Mouse (Mus musculus): ENCODE data around the gene Arpc4. TPM values are rescaled to one million over a fixed set of nuclear protein-coding genes. Genes with fewer than 3 reads are reported as not detected.
A peak's percentile ranks its signal among the peaks of the same experiment; 100 is the strongest.

Arpc4 gene
- polyA plus RNA-seq, 1 experiment from 2014 or later = 202 TPM

GRCm38 (mm10) chr6:113366639-113367038 is 11.3 kb upstream of the Arpc4 start:
- Histone ChIP-seq H3K36me3 (replicated peaks) (peaks cover 47% of the 10 kb centered on the region), H3K4me3 (replicated peaks) (no peak overlapping the region), H3K4me2 (no peak overlapping the region), H3K27ac (replicated peaks) (no peak overlapping the region), H3K9ac (no peak overlapping the region), H3K27me3 (no peaks in the 10 kb centered on the region), H3K4me1 (replicated peaks) (no peaks in the 10 kb centered on the region), H3K9me3 (replicated peaks) (no peaks in the 10 kb centered on the region)
- no peak for ATAC-seq (ENCODE audit: insufficient read depth)
- 87% methylated on average over 6 of the region's 6 CpGs for WGBS (ENCODE audit: insufficient replicate concordance)

GRCm38 (mm10) chr6:113367574-113367973 is 10.3 kb upstream of the Arpc4 start:
- no peak for ATAC-seq (ENCODE audit: insufficient read depth)
- H3K27ac ChIP-seq (replicated peaks) = no peak overlapping the region
- peaks cover 57% of the 10 kb centered on the region for H3K36me3 ChIP-seq (replicated peaks)
- H3K9ac ChIP-seq = no peak overlapping the region
- no peaks in the 10 kb centered on the region for H3K9me3 ChIP-seq (replicated peaks)
- peaks cover 3% of the 10 kb centered on the region for H3K4me1 ChIP-seq (replicated peaks)
- WGBS (ENCODE audit: insufficient replicate concordance) = 98% methylated on average over 1 of the region's 1 CpGs
- H3K4me2 ChIP-seq = no peak overlapping the region
- H3K4me3 ChIP-seq (replicated peaks) = no peak overlapping the region
- no peaks in the 10 kb centered on the region for H3K27me3 ChIP-seq

GRCm38 (mm10) chr6:113368124-113368523 is 9.8 kb upstream of the Arpc4 start:
- no peak for ATAC-seq (ENCODE audit: insufficient read depth)
- Histone ChIP-seq H3K27me3 (no peaks in the 10 kb centered on the region), H3K4me2 (no peak overlapping the region), H3K4me3 (replicated peaks) (no peak overlapping the region), H3K9ac (no peak overlapping the region), H3K27ac (replicated peaks) (no peak overlapping the region), H3K4me1 (replicated peaks) (peaks cover 9% of the 10 kb centered on the region), H3K9me3 (replicated peaks) (no peaks in the 10 kb centered on the region), H3K36me3 (replicated peaks) (peaks cover 62% of the 10 kb centered on the region)
- 84% methylated on average over 7 of the region's 7 CpGs for WGBS (ENCODE audit: insufficient replicate concordance)

- Histone ChIP-seq H3K9ac (no peak overlapping the region), H3K27me3 (no peaks in the 10 kb centered on the region), H3K4me3 (replicated peaks) (no peak overlapping the region), H3K4me1 (replicated peaks) (peaks cover 13% of the 10 kb centered on the region), H3K4me2 (no peak overlapping the region), H3K36me3 (replicated peaks) (peaks cover 67% of the 10 kb centered on the region), H3K27ac (replicated peaks) (no peak overlapping the region), H3K9me3 (replicated peaks) (no peaks in the 10 kb centered on the region)
- 80% methylated on average over 5 of the region's 5 CpGs for WGBS (ENCODE audit: insufficient replicate concordance)
- no peak for ATAC-seq (ENCODE audit: insufficient read depth)
Measured at GRCm38 (mm10) chr6:113368577-113368976, 9.3 kb upstream of the Arpc4 start.

GRCm38 (mm10) chr6:113370194-113370929 is 7.6 kb upstream of the Arpc4 start:
- no peak overlapping the region for H3K4me2 ChIP-seq
- H3K4me1 ChIP-seq (replicated peaks) = peaks cover 27% of the 10 kb centered on the region
- H3K36me3 ChIP-seq (replicated peaks) = peaks cover 80% of the 10 kb centered on the region
- no peaks in the 10 kb centered on the region for H3K9me3 ChIP-seq (replicated peaks)
- no peak for ATAC-seq (ENCODE audit: insufficient read depth)
- no peaks in the 10 kb centered on the region for H3K27me3 ChIP-seq
- H3K9ac ChIP-seq = no peak overlapping the region
- 82% methylated on average over 20 of the region's 20 CpGs for WGBS (ENCODE audit: insufficient replicate concordance)
- H3K4me3 ChIP-seq (replicated peaks) = no peak overlapping the region
- H3K27ac ChIP-seq (replicated peaks) = no peak overlapping the region

GRCm38 (mm10) chr6:113373491-113373890 is 4.4 kb upstream of the Arpc4 start:
- Histone ChIP-seq H3K27me3 (no peaks in the 10 kb centered on the region), H3K4me1 (replicated peaks) (peaks cover 41% of the 10 kb centered on the region), H3K9me3 (replicated peaks) (no peaks in the 10 kb centered on the region), H3K9ac (0 out of 2 replicates have a peak overlapping the region, but pooled peaks have one; percentile 10), H3K36me3 (replicated peaks) (peaks cover 69% of the 10 kb centered on the region), H3K27ac (replicated peaks) (peak overlapping the region; percentile 73), H3K4me3 (replicated peaks) (no peak overlapping the region; the same call in 1 of the 2 replicates), H3K4me2 (peak overlapping the region; percentile 35)
- ATAC-seq (ENCODE audit: insufficient read depth) = no peak
- 35% methylated on average over 4 of the region's 4 CpGs for WGBS (ENCODE audit: insufficient replicate concordance)

- Histone ChIP-seq H3K9ac (peak overlapping the region; percentile 85), H3K4me1 (replicated peaks) (peaks cover 69% of the 10 kb centered on the region), H3K36me3 (replicated peaks) (peaks cover 53% of the 10 kb centered on the region), H3K27ac (replicated peaks) (peak overlapping the region; percentile 97), H3K4me3 (replicated peaks) (peak overlapping the region; percentile 89), H3K9me3 (replicated peaks) (no peaks in the 10 kb centered on the region), H3K27me3 (no peaks in the 10 kb centered on the region), H3K4me2 (peak overlapping the region; percentile 82)
- 3% methylated on average over 7 of the region's 7 CpGs for WGBS (ENCODE audit: insufficient replicate concordance)
- ATAC-seq (ENCODE audit: insufficient read depth) = no peak
Measured at GRCm38 (mm10) chr6:113377172-113377495, 781 bp upstream of the Arpc4 start.

- WGBS (ENCODE audit: insufficient replicate concordance) = 13% methylated on average over 6 of the region's 6 CpGs
- Histone ChIP-seq H3K27ac (replicated peaks) (peak overlapping the region; percentile 7), H3K4me2 (peak overlapping the region; percentile 82), H3K36me3 (replicated peaks) (peaks cover 57% of the 10 kb centered on the region), H3K9ac (peak overlapping the region; percentile 85), H3K9me3 (replicated peaks) (no peaks in the 10 kb centered on the region), H3K4me1 (replicated peaks) (peaks cover 50% of the 10 kb centered on the region), H3K27me3 (no peaks in the 10 kb centered on the region), H3K4me3 (replicated peaks) (peak overlapping the region; percentile 89)
- no peak for ATAC-seq (ENCODE audit: insufficient read depth)
Measured at GRCm38 (mm10) chr6:113379246-113379645, 1.3 kb downstream of the Arpc4 start.

- 87% methylated on average over 11 of the region's 11 CpGs for WGBS (ENCODE audit: insufficient replicate concordance)
- Histone ChIP-seq H3K4me1 (replicated peaks) (peaks cover 41% of the 10 kb centered on the region), H3K9ac (no peak overlapping the region), H3K4me2 (peak overlapping the region; percentile 82), H3K4me3 (replicated peaks) (peak overlapping the region; percentile 11; the same call in 1 of the 2 replicates), H3K36me3 (replicated peaks) (peaks cover 57% of the 10 kb centered on the region), H3K9me3 (replicated peaks) (no peaks in the 10 kb centered on the region), H3K27ac (replicated peaks) (no peak overlapping the region), H3K27me3 (no peaks in the 10 kb centered on the region)
- ATAC-seq (ENCODE audit: insufficient read depth) = no peak
Measured at GRCm38 (mm10) chr6:113380480-113380879, 2.6 kb downstream of the Arpc4 start.

- Histone ChIP-seq H3K27ac (replicated peaks) (no peak overlapping the region), H3K9me3 (replicated peaks) (no peaks in the 10 kb centered on the region), H3K4me2 (no peak overlapping the region), H3K4me1 (replicated peaks) (peaks cover 19% of the 10 kb centered on the region), H3K9ac (no peak overlapping the region), H3K36me3 (replicated peaks) (peaks cover 91% of the 10 kb centered on the region), H3K4me3 (replicated peaks) (no peak overlapping the region), H3K27me3 (no peaks in the 10 kb centered on the region)
- ATAC-seq (ENCODE audit: insufficient read depth) = no peak
- 83% methylated on average over 8 of the region's 8 CpGs for WGBS (ENCODE audit: insufficient replicate concordance)
Measured at GRCm38 (mm10) chr6:113384351-113384927, 6.5 kb downstream of the Arpc4 start.

- H3K36me3 ChIP-seq (replicated peaks) = peaks cover 98% of the 10 kb centered on the region
- H3K9ac ChIP-seq = no peak overlapping the region
- no peak overlapping the region for H3K4me3 ChIP-seq (replicated peaks)
- no peaks in the 10 kb centered on the region for H3K27me3 ChIP-seq
- 67% methylated on average over 11 of the region's 11 CpGs for whole genome bisulfite sequencing (ENCODE audit: insufficient replicate concordance)
- no peak overlapping the region for H3K27ac ChIP-seq (replicated peaks)
- H3K4me1 ChIP-seq (replicated peaks) = peaks cover 11% of the 10 kb centered on the region
- no peak for ATAC-seq (ENCODE audit: insufficient read depth)
- H3K9me3 ChIP-seq (replicated peaks) = no peaks in the 10 kb centered on the region
- no peak overlapping the region for H3K4me2 ChIP-seq
Measured at GRCm38 (mm10) chr6:113385160-113385714, 7.3 kb downstream of the Arpc4 start.
